Mouse (Mus musculus) neural tube, embryonic 13.5 days (tissue): Measurements from ENCODE around the gene Lrrc61. TPM values are rescaled to one million over a fixed set of nuclear protein-coding genes. Genes with fewer than 3 reads are reported as not detected.

Experiments used
- ATAC-seq: fragments of 200-750 bp; cut with Nextera tagmentation; 2 replicates; pipeline ENCODE4 v1.8.0; 2017; ENCODE audit warnings: low read depth, mild to moderate bottlenecking, moderate TSS enrichment, moderate library complexity
- H3K27ac ChIP-seq: fragments of 300-500 bp; sonication (generic); replicated peaks from 2 replicates; pipeline ENCODE4 v1.5.1; 2015; ENCODE audit warnings: moderate library complexity, mild to moderate bottlenecking, inconsistent platforms
- H3K27me3 ChIP-seq: fragments of 300-500 bp; sonication (generic); 2 replicates; pipeline ENCODE4 v1.6.1; 2015; ENCODE audit warnings: mild to moderate bottlenecking, inconsistent platforms
- H3K36me3 ChIP-seq: fragments of 300-500 bp; sonication (generic); 2 replicates; pipeline ENCODE4 v1.6.1; 2015; ENCODE audit warnings: mild to moderate bottlenecking, inconsistent platforms
- H3K4me1 ChIP-seq: fragments of 300-500 bp; sonication (generic); replicated peaks from 2 replicates; pipeline ENCODE4 v1.6.1; 2015; ENCODE audit warnings: inconsistent platforms
- H3K4me2 ChIP-seq: fragments of 300-500 bp; sonication (generic); 2 replicates; pipeline ENCODE4 v1.6.1; 2015; ENCODE audit warnings: inconsistent platforms, mild to moderate bottlenecking, moderate library complexity
- H3K4me3 ChIP-seq: fragments of 300-500 bp; sonication (generic); 2 replicates; pipeline ENCODE4 v1.5.1; 2015; ENCODE audit warnings: mild to moderate bottlenecking, inconsistent platforms
- H3K9ac ChIP-seq: fragments of 300-500 bp; sonication (generic); 2 replicates; pipeline ENCODE4 v1.6.1; 2015; ENCODE audit warnings: moderate library complexity, mild to moderate bottlenecking, inconsistent platforms
- H3K9me3 ChIP-seq: fragments of 300-500 bp; sonication (generic); 2 replicates; pipeline ENCODE4 v1.6.1; 2016; ENCODE audit warnings: inconsistent platforms
- WGBS: fragments of 180-500 bp; shearing (Covaris S2); methylation state at CpG from one replicate; pipeline ENCODE4 v1.1.7; 2015; 5-methylcytosine and 5-hydroxymethylcytosine counted together
- polyA plus RNA-seq: library from polyadenylated mRNA; unstranded; fragments of >200 nt; fragmentation: Nextera tagmentation; extraction: Ambion mirVana; gene quantifications from 2 replicates; pipeline ENCODE4 v1.2.1, GENCODE M21; 2015

Lrrc61 gene
- polyA plus RNA-seq, 1 experiment from 2014 or later, result 24.0 TPM

DNA sequence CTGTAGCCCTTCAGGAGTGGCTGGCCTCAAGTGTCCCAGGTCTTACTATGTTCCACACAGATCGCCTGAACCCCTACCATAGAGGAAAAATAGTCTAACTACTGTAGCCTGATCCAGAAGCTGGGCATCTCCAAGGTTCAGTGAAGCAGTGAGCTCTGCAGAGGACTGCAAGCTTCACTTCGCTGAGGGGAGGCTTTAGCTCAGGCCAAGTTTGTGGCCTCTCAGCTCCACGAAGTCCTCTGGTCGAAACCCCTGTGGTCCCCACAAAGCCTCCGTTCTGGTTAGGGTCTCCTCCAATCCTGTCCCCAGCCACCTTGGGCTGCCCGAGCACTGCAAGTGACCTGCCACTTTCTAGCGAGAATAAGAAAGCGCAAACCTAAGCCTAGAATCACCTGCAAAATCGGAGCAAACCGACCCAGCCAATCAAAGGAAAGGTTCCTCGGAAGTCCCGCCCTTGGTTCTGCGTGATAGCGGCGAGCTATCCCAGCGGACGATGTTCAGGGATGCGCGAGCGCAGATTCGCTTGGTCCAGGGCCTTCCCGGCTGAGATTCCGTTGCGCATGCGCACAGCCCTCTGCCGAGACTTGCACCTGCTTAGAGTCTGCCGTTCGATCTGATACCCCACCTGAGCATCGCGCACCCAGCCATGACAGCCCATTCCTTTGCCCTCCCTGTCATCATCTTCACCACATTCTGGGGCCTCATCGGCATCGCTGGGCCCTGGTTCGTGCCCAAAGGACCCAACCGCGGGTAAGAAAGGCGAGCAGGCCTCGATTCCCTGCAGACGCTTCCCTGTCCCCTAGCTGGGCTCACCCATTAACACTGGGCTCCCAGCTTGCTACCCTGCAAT lies 17.3 kb upstream of the Lrrc61 start, which contains the start of gene Atp6v0e2:
Gene Atp6v0e2, plus strand, starts transcription at position 511 of the 850 bp plus-strand sequence.
- H3K27ac ChIP-seq, result peak within 1 kb of the TSS; percentile 77
- peaks cover 45% of the 10 kb centered on the region for H3K4me1 ChIP-seq
- H3K4me3 ChIP-seq, result peak within 1 kb of the TSS; percentile 66
- WGBS, result 3% methylated on average over 38 of the region's 38 CpGs
- ATAC-seq, result peak; percentile 96
- H3K4me2 ChIP-seq, result peak within 1 kb of the TSS; percentile 68
- no peaks in the 10 kb centered on the region for H3K27me3 ChIP-seq
- no peaks in the 10 kb centered on the region for H3K9me3 ChIP-seq
- H3K36me3 ChIP-seq, result peaks cover 31% of the 10 kb centered on the region
- peak within 1 kb of the TSS; percentile 92 for H3K9ac ChIP-seq

DNA sequence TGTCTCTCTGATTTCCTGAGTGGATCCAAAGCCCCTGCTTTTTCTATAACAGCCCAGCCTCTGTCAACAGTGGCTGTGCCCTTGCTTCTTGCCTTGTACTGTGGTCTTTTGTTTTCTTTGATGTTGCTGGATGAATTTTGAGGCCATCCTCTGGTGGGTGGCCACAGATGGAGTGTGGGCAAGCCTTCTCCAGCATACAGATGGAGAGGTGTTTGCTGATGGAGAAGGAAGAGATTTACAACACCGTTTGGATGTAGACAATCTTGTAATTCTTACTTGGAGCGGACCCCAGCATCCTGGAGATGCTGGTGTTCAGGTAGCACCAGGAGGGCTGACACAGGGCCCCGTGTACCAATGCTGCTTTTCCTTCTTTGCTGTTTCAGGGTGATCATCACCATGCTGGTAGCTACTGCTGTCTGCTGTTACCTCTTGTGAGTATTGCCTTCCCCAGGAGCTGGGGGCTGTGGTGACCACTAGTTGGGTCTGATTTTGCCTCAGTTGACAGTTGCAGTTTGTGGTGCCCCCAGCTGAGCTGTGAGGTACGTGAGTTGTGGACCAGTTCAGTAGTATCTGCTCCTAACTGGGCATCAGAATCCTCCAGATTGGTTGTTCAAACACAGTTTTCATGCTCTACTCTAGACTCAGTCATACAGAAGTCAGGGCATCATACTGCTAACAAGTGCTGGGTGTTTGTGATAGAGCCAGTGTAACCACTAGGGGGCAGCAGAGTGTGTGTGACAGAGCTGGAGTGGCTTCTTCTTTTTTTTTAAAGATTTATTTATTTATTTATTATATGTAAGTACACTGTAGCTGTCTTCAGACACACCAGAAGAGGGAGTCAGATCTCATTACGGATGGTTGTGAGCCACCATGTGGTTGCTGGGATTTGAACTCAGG lies 15.5 kb upstream of the Lrrc61 start:
- WGBS, result 74% methylated on average over 5 of the region's 5 CpGs
- Histone ChIP-seq H3K9me3 (no peaks in the 10 kb centered on the region), H3K36me3 (peaks cover 29% of the 10 kb centered on the region), H3K4me3 (peak overlapping the region; percentile 66), H3K27me3 (no peaks in the 10 kb centered on the region), H3K4me1 (peaks cover 45% of the 10 kb centered on the region), H3K4me2 (peak overlapping the region; percentile 68), H3K27ac (0 out of 2 replicates have a peak overlapping the region, but pooled peaks have one; percentile 5), H3K9ac (peak overlapping the region; percentile 92)
- no peak for ATAC-seq

- peaks cover 45% of the 10 kb centered on the region for H3K4me1 ChIP-seq
- no peaks in the 10 kb centered on the region for H3K27me3 ChIP-seq
- H3K9ac ChIP-seq, result no peak overlapping the region
- ATAC-seq, result no peak
- H3K9me3 ChIP-seq, result no peaks in the 10 kb centered on the region
- H3K4me2 ChIP-seq, result no peak overlapping the region
- H3K4me3 ChIP-seq, result no peak overlapping the region
- no peak overlapping the region for H3K27ac ChIP-seq
- H3K36me3 ChIP-seq, result peaks cover 29% of the 10 kb centered on the region
- 55% methylated on average over 5 of the region's 5 CpGs for WGBS
These were observed 14.7 kb upstream of the Lrrc61 start for GRCm38 (mm10) chr6:48539860-48540259.

DNA sequence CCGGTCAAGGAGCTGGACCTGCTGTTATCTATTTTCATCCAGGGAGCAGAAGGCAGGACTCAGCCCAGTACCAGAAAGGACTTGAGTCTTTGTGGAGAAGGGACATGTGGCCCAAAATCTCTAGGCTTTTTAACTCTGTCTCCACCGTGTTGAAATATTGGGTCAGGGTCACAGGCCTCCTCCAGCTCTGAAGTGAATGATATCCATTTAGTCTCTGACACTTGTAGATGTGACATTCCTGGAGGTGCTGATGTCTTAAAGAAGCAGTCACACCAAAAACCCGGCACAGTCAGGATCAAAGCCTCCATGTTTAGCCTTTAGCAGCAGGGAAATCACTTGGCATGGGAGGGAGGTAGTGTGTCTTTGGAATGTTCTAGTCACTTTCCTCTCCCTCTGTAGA lies 13.9 kb upstream of the Lrrc61 start:
- H3K4me1 ChIP-seq, result peaks cover 45% of the 10 kb centered on the region
- no peak overlapping the region for H3K27ac ChIP-seq
- no peaks in the 10 kb centered on the region for H3K9me3 ChIP-seq
- no peak for ATAC-seq
- H3K36me3 ChIP-seq, result peaks cover 29% of the 10 kb centered on the region
- no peak overlapping the region for H3K4me2 ChIP-seq
- 71% methylated on average over 3 of the region's 3 CpGs for WGBS
- H3K9ac ChIP-seq, result no peak overlapping the region
- no peak overlapping the region for H3K4me3 ChIP-seq
- no peaks in the 10 kb centered on the region for H3K27me3 ChIP-seq

GRCm38 (mm10) chr6:48541560-48542450 lies 12.8 kb upstream of the Lrrc61 start:
- 0 out of 2 replicates have a peak overlapping the region, but pooled peaks have one; percentile 13 for H3K9ac ChIP-seq
- no peak overlapping the region; the same call in 1 of the 2 replicates for H3K27ac ChIP-seq
- no peak overlapping the region for H3K4me3 ChIP-seq
- no peaks in the 10 kb centered on the region for H3K9me3 ChIP-seq
- peaks cover 29% of the 10 kb centered on the region for H3K36me3 ChIP-seq
- peaks cover 39% of the 10 kb centered on the region for H3K4me1 ChIP-seq
- H3K27me3 ChIP-seq, result no peaks in the 10 kb centered on the region
- WGBS, result 41% methylated on average over 7 of the region's 7 CpGs
- ATAC-seq, result no peak
- no peak overlapping the region for H3K4me2 ChIP-seq

DNA sequence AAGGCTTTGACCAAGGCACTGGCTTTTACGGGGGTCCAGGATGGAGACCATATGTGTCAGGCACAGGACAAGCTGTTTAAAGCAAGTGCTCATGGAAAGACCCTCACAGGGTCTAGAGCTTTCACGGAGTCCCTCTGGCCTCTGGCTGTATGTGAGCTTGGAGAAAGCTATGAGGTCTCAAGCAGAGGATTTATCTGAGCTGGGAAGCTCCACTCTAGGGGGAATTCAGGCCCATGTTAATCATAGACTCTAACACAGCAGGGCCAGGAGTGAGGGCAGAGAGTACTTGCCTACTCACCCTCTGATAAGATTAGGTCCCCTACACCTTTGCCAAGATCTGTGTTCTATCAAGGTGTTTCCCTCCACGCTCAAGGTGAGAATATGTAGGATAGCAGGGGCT lies 12.0 kb upstream of the Lrrc61 start:
- H3K36me3 ChIP-seq, result peaks cover 29% of the 10 kb centered on the region
- H3K4me1 ChIP-seq, result peaks cover 35% of the 10 kb centered on the region
- no peak for ATAC-seq
- WGBS, result 89% methylated on average over 3 of the region's 3 CpGs
- H3K4me3 ChIP-seq, result no peak overlapping the region
- no peak overlapping the region for H3K27ac ChIP-seq
- H3K27me3 ChIP-seq, result no peaks in the 10 kb centered on the region
- H3K9ac ChIP-seq, result no peak overlapping the region
- no peaks in the 10 kb centered on the region for H3K9me3 ChIP-seq
- no peak overlapping the region for H3K4me2 ChIP-seq

- 86% methylated on average over 5 of the region's 5 CpGs for WGBS
- H3K27me3 ChIP-seq, result no peaks in the 10 kb centered on the region
- no peaks in the 10 kb centered on the region for H3K9me3 ChIP-seq
- no peak overlapping the region for H3K4me2 ChIP-seq
- H3K27ac ChIP-seq, result no peak overlapping the region
- ATAC-seq, result no peak
- peaks cover 25% of the 10 kb centered on the region for H3K36me3 ChIP-seq
- no peak overlapping the region for H3K4me3 ChIP-seq
- no peak overlapping the region for H3K9ac ChIP-seq
- H3K4me1 ChIP-seq, result peaks cover 15% of the 10 kb centered on the region
These were observed 9.3 kb upstream of the Lrrc61 start for GRCm38 (mm10) chr6:48545251-48545650.

DNA sequence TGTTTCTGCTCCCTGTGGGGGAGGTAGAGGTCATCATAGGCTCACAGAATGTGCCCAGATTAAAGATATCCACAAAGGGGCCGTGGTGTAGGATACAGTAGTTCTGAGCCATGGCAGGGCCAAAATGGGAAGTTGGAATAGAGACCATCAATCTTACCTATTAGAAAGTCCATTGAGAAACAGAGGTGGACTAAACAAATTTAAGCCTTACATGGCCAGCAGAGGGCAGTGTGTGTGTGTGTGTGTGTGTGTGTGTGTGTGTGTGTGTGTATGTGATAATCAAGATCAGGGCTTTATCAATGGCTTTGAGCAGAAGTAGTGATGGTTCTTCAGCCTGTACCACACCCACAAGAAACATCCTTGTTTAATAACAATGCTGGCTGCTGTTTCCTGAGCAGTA lies 8.3 kb upstream of the Lrrc61 start:
- Histone ChIP-seq H3K4me3 (no peak overlapping the region), H3K4me2 (no peak overlapping the region), H3K36me3 (peaks cover 14% of the 10 kb centered on the region), H3K9ac (no peak overlapping the region), H3K4me1 (peaks cover 9% of the 10 kb centered on the region), H3K27ac (no peak overlapping the region), H3K27me3 (no peaks in the 10 kb centered on the region), H3K9me3 (no peaks in the 10 kb centered on the region)
- 60% methylated on average over 1 of the region's 1 CpGs for WGBS
- no peak for ATAC-seq

DNA sequence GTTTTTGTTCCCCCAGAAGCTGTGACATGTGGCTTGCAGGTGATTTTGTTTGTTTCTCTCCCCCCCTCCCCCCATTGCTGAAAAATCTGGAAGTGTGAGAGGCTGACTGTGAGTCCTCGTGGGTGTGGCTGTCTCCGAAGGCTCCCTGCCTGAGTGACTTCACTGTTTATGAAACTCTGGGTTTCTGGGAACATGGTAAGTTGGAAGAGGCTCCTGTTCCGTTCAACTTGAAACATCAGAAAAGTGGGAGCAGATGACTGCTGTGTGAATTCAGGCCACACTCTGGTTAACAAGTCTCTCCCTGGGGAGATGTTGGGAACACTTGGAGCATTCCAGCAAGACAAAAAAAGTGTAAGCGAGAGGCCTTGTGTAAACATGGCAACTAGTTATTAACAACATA lies 7.7 kb upstream of the Lrrc61 start:
- Histone ChIP-seq H3K4me1 (0 out of 2 replicates have a peak, but pooled peaks cover 3% of the 10 kb centered on the region), H3K4me3 (no peak overlapping the region), H3K9me3 (no peaks in the 10 kb centered on the region), H3K36me3 (peaks cover 9% of the 10 kb centered on the region), H3K27me3 (no peaks in the 10 kb centered on the region), H3K4me2 (no peak overlapping the region), H3K9ac (no peak overlapping the region), H3K27ac (no peak overlapping the region)
- WGBS, result 71% methylated on average over 4 of the region's 4 CpGs
- no peak for ATAC-seq

DNA sequence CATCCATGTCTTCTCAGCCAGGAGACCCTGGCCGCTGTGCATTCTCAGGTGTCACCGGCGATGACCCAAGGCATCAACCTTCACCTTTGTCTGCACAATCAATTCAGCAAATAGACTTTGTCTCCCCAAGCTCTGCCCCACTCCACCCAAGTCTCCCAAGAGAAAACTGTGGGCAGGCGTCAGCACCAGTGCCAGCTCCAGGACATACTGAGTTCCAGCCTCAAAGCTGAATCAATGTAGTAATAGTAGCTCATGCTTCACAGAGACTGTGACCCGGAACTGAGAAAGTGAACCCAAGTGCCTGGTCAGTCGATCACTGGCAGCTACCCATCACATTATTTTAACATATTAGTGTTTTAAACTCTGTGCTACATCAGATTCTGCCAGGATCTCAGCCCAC lies 6.3 kb upstream of the Lrrc61 start:
- H3K4me2 ChIP-seq, result no peak overlapping the region
- H3K36me3 ChIP-seq, result no peaks in the 10 kb centered on the region
- no peaks in the 10 kb centered on the region for H3K27me3 ChIP-seq
- no peak overlapping the region for H3K9ac ChIP-seq
- ATAC-seq, result no peak
- no peaks in the 10 kb centered on the region for H3K4me1 ChIP-seq
- no peaks in the 10 kb centered on the region for H3K9me3 ChIP-seq
- 92% methylated on average over 6 of the region's 6 CpGs for WGBS
- no peak overlapping the region for H3K4me3 ChIP-seq
- no peak overlapping the region for H3K27ac ChIP-seq

DNA sequence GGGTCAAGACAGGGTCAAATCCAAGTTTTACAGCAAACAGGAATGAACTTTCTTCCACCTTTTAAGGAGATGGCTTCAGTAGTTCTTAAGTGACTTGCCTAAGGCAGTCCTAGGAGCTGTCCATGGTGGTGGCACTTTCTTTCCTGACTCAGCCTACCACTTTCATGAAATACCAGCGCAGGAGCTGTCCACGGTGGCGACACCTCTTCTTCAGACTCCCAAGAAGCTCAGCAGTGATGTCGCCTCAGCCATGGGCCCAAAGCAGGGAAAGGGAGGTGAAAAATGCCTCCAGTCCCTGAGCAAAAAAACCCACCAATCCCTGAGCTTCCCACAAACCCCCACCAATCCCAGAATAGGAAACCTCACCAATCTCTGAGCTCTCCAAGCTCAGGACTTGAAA lies 1.7 kb upstream of the Lrrc61 start:
- Histone ChIP-seq H3K4me3 (no peak overlapping the region), H3K36me3 (peaks cover 13% of the 10 kb centered on the region), H3K4me1 (peaks cover 21% of the 10 kb centered on the region), H3K27me3 (no peaks in the 10 kb centered on the region), H3K27ac (peak overlapping the region; percentile 96; the same call in 1 of the 2 replicates), H3K9ac (no peak overlapping the region), H3K4me2 (no peak overlapping the region), H3K9me3 (no peaks in the 10 kb centered on the region)
- ATAC-seq, result no peak
- WGBS, result 69% methylated on average over 4 of the region's 4 CpGs
